Comparison of ENCODE assay signal across 9 mouse cellular contexts in genomic region chr13:24629073-24629621, GRCm38 (mm10). TPM values are rescaled to one million over a fixed set of nuclear protein-coding genes. Genes with fewer than 3 reads are reported as not detected.
DNase-seq lines count a peak whose midpoint lies in the region; ATAC-seq lines count a peak whose summit lies in the region.
"Had no signal": no experiment of that assay in that cellular context is flagged by ENCODE, and none has a peak within 500 bp of the region (broad histone marks: within the 10 kb centered on the region; RNA-seq: fewer than 3 reads in every experiment).

No protein-coding gene starts in this region.

- no peaks in the 10 kb centered on the region for H3K27me3 ChIP-seq in forebrain, embryonic 13.5 days
- no peaks in the 10 kb centered on the region for H3K27me3 ChIP-seq in heart, embryonic 15.5 days
- H3K27me3 ChIP-seq in midbrain, embryonic 12.5 days: no peaks in the 10 kb centered on the region

- H3K36me3 ChIP-seq in forebrain, embryonic 13.5 days (ENCODE audit: poor library complexity, severe bottlenecking): no peaks in the 10 kb centered on the region
- no peaks in the 10 kb centered on the region for H3K36me3 ChIP-seq in heart, embryonic 15.5 days
- H3K36me3 ChIP-seq in midbrain, embryonic 12.5 days: no peaks in the 10 kb centered on the region

- DNase-seq in cerebellum, postnatal 10 days: peak; percentile 29 to 46
- DNase-seq in cerebellum, adult 11 months: no peak
- DNase-seq in ovary, postnatal 14 days (ENCODE audit: low spot score): no peak
- DNase-seq in ovary, postnatal 10 days (ENCODE audit: low spot score): no peak
- no peak for DNase-seq in left cerebral cortex, postnatal 36 days (ENCODE audit: low spot score in 2 of 2)
- DNase-seq: thymus, postnatal 25 days had no signal

- H3K4me3 ChIP-seq in forebrain, embryonic 13.5 days: no peak overlapping the region
- no peak overlapping the region for H3K4me3 ChIP-seq in heart, embryonic 15.5 days
- no peak overlapping the region for H3K4me3 ChIP-seq in midbrain, embryonic 12.5 days

- H3K4me1 ChIP-seq in forebrain, embryonic 13.5 days: peaks cover 31% of the 10 kb centered on the region
- H3K4me1 ChIP-seq in heart, embryonic 15.5 days (replicated peaks): peaks cover 42% of the 10 kb centered on the region
- H3K4me1 ChIP-seq in midbrain, embryonic 12.5 days: peaks cover 28% of the 10 kb centered on the region

- peak overlapping the region; percentile 16; the same call in 1 of the 2 replicates for H3K4me2 ChIP-seq in forebrain, embryonic 13.5 days
- H3K4me2 ChIP-seq in heart, embryonic 15.5 days: peak overlapping the region; percentile 25; the same call in 1 of the 2 replicates
- H3K4me2 ChIP-seq in midbrain, embryonic 12.5 days (replicated peaks): 0 out of 2 replicates have a peak overlapping the region, but pooled peaks have one; percentile 10

- no peak overlapping the region for H3K9ac ChIP-seq in forebrain, embryonic 13.5 days
- no peak overlapping the region for H3K9ac ChIP-seq in heart, embryonic 15.5 days
- H3K9ac ChIP-seq in midbrain, embryonic 12.5 days (replicated peaks): no peak overlapping the region

- ATAC-seq in forebrain, embryonic 13.5 days: peak; percentile 89
- ATAC-seq in heart, embryonic 15.5 days (replicated peaks; ENCODE audit: insufficient number of reproducible peaks, insufficient read depth, low FRiP score, low read depth): peak; percentile 72
- ATAC-seq in midbrain, embryonic 12.5 days (ENCODE audit: low FRiP score, low read depth): peak; percentile 82

- H3K27ac ChIP-seq in forebrain, embryonic 13.5 days: peak overlapping the region; percentile 91
- peak overlapping the region; percentile 83 for H3K27ac ChIP-seq in heart, embryonic 15.5 days
- H3K27ac ChIP-seq in midbrain, embryonic 12.5 days (replicated peaks): peak overlapping the region; percentile 79

- intact Hi-C loops in left cerebral cortex, postnatal 36 days (cut with DNase I): no loop called here

- no peaks in the 10 kb centered on the region for H3K9me3 ChIP-seq in forebrain, embryonic 13.5 days (replicated peaks)
- no peaks in the 10 kb centered on the region for H3K9me3 ChIP-seq in heart, embryonic 15.5 days (replicated peaks)
- H3K9me3 ChIP-seq in midbrain, embryonic 12.5 days: no peaks in the 10 kb centered on the region

- WGBS in forebrain, embryonic 13.5 days: 33% methylated on average over 6 of the region's 6 CpGs
- 42% methylated on average over 6 of the region's 6 CpGs for WGBS in heart, embryonic 15.5 days
- 22% methylated on average over 6 of the region's 6 CpGs for WGBS in midbrain, embryonic 12.5 days

RNA-seq across cellular contexts. Expression of gene Ripor2, which starts 47.2 kb away (rescaled TPM):
- polyA plus RNA-seq in forebrain, embryonic 13.5 days (2015; fragmentation: Nextera tagmentation; extraction: Ambion mirVana): 15.8 and 20.0 TPM in 2 replicates
- polyA plus RNA-seq in heart, embryonic 15.5 days (2015; fragmentation: Nextera tagmentation; extraction: Ambion mirVana): 14.5 and 16.0 TPM in 2 replicates
- polyA plus RNA-seq in midbrain, embryonic 12.5 days (2016; fragmentation: Nextera tagmentation; extraction: Ambion mirVana): 19.8 and 21.9 TPM in 2 replicates
- 10 to 100 TPM; 53.0 to 67.2 TPM for total RNA-seq in left cerebral cortex, postnatal 36 days (2021)

Comparison
In these comparisons a context has a peak if more than half of its experiments do, and no peak if none do; other contexts are left out.
1. DNase-seq: peak in cerebellum, postnatal 10 days (2 of 2); none in cerebellum, adult 11 months (single experiment), ovary, postnatal 14 days (single experiment), ovary, postnatal 10 days (single experiment) and left cerebral cortex, postnatal 36 days (0 of 2).
2. Peak in every context shown above with its lines, with median percentiles within 50 percentile points of each other: ATAC-seq, H3K27ac ChIP-seq and H3K4me2 ChIP-seq.